Mouse (Mus musculus) neural tube, embryonic 13.5 days (tissue): Measurements from ENCODE around the gene Espn. TPM values are rescaled to one million over a fixed set of nuclear protein-coding genes. Genes with fewer than 3 reads are reported as not detected.
A peak's percentile ranks its signal among the peaks of the same experiment; 100 is the strongest.

ENCODE experiments used
- ATAC-seq: fragments of 200-750 bp; cut with Nextera tagmentation; 2 replicates; pipeline ENCODE4 v1.8.0; 2017; ENCODE audit warnings: low read depth, mild to moderate bottlenecking, moderate TSS enrichment, moderate library complexity
- H3K27ac ChIP-seq: fragments of 300-500 bp; sonication (generic); replicated peaks from 2 replicates; pipeline ENCODE4 v1.5.1; 2015; ENCODE audit warnings: moderate library complexity, mild to moderate bottlenecking, inconsistent platforms
- H3K27me3 ChIP-seq: fragments of 300-500 bp; sonication (generic); 2 replicates; pipeline ENCODE4 v1.6.1; 2015; ENCODE audit warnings: mild to moderate bottlenecking, inconsistent platforms
- H3K36me3 ChIP-seq: fragments of 300-500 bp; sonication (generic); 2 replicates; pipeline ENCODE4 v1.6.1; 2015; ENCODE audit warnings: mild to moderate bottlenecking, inconsistent platforms
- H3K4me1 ChIP-seq: fragments of 300-500 bp; sonication (generic); replicated peaks from 2 replicates; pipeline ENCODE4 v1.6.1; 2015; ENCODE audit warnings: inconsistent platforms
- H3K4me2 ChIP-seq: fragments of 300-500 bp; sonication (generic); 2 replicates; pipeline ENCODE4 v1.6.1; 2015; ENCODE audit warnings: inconsistent platforms, mild to moderate bottlenecking, moderate library complexity
- H3K4me3 ChIP-seq: fragments of 300-500 bp; sonication (generic); 2 replicates; pipeline ENCODE4 v1.5.1; 2015; ENCODE audit warnings: mild to moderate bottlenecking, inconsistent platforms
- H3K9ac ChIP-seq: fragments of 300-500 bp; sonication (generic); 2 replicates; pipeline ENCODE4 v1.6.1; 2015; ENCODE audit warnings: moderate library complexity, mild to moderate bottlenecking, inconsistent platforms
- H3K9me3 ChIP-seq: fragments of 300-500 bp; sonication (generic); 2 replicates; pipeline ENCODE4 v1.6.1; 2016; ENCODE audit warnings: inconsistent platforms
- WGBS: fragments of 180-500 bp; shearing (Covaris S2); methylation state at CpG from one replicate; pipeline ENCODE4 v1.1.7; 2015; 5-methylcytosine and 5-hydroxymethylcytosine counted together
- polyA plus RNA-seq: library from polyadenylated mRNA; unstranded; fragments of >200 nt; fragmentation: Nextera tagmentation; extraction: Ambion mirVana; gene quantifications from 2 replicates; pipeline ENCODE4 v1.2.1, GENCODE M21; 2015

The Espn gene
- polyA plus RNA-seq, 1 experiment from 2014 or later: 0.21 TPM

- H3K4me2 ChIP-seq: peak overlapping the region; percentile 61
- peak; percentile 64 for ATAC-seq
- 2% methylated on average over 51 of the region's 51 CpGs for WGBS
- peaks cover 11% of the 10 kb centered on the region for H3K4me1 ChIP-seq
- no peak overlapping the region for H3K9ac ChIP-seq
- H3K9me3 ChIP-seq: no peaks in the 10 kb centered on the region
- no peaks in the 10 kb centered on the region for H3K36me3 ChIP-seq
- H3K27ac ChIP-seq: no peak overlapping the region
- H3K4me3 ChIP-seq: peak overlapping the region; percentile 37
- peaks cover 71% of the 10 kb centered on the region for H3K27me3 ChIP-seq
These were observed 13.5 kb downstream of the Espn start for GRCm38 (mm10) chr4:152138497-152139260.

- Histone ChIP-seq H3K9me3 (no peaks in the 10 kb centered on the region), H3K4me3 (no peak overlapping the region), H3K4me1 (peaks cover 20% of the 10 kb centered on the region), H3K27me3 (peaks cover 81% of the 10 kb centered on the region), H3K4me2 (no peak overlapping the region), H3K36me3 (no peaks in the 10 kb centered on the region), H3K27ac (no peak overlapping the region), H3K9ac (no peak overlapping the region)
- WGBS: 97% methylated on average over 2 of the region's 2 CpGs
- ATAC-seq: no peak
These were observed 15.3 kb downstream of the Espn start for GRCm38 (mm10) chr4:152136876-152137250.

- H3K27me3 ChIP-seq: peaks cover 83% of the 10 kb centered on the region
- H3K4me2 ChIP-seq: no peak overlapping the region
- no peak overlapping the region for H3K4me3 ChIP-seq
- no peaks in the 10 kb centered on the region for H3K36me3 ChIP-seq
- no peak for ATAC-seq
- H3K4me1 ChIP-seq: peaks cover 26% of the 10 kb centered on the region
- H3K27ac ChIP-seq: no peak overlapping the region
- no peak overlapping the region for H3K9ac ChIP-seq
- H3K9me3 ChIP-seq: no peaks in the 10 kb centered on the region
- WGBS: 28% methylated on average over 6 of the region's 6 CpGs
These were observed 15.9 kb downstream of the Espn start for GRCm38 (mm10) chr4:152136112-152136875.

GRCm38 (mm10) chr4:152135363-152135762 is 16.8 kb downstream of the Espn start:
- Histone ChIP-seq H3K36me3 (no peaks in the 10 kb centered on the region), H3K4me3 (no peak overlapping the region), H3K4me2 (no peak overlapping the region), H3K27me3 (peaks cover 84% of the 10 kb centered on the region), H3K27ac (no peak overlapping the region), H3K9me3 (no peaks in the 10 kb centered on the region), H3K9ac (no peak overlapping the region), H3K4me1 (peaks cover 35% of the 10 kb centered on the region)
- WGBS: 80% methylated on average over 12 of the region's 12 CpGs
- no peak for ATAC-seq

- Histone ChIP-seq H3K4me3 (no peak overlapping the region), H3K9ac (no peak overlapping the region), H3K27ac (no peak overlapping the region), H3K27me3 (peaks cover 85% of the 10 kb centered on the region), H3K9me3 (no peaks in the 10 kb centered on the region), H3K4me1 (peaks cover 36% of the 10 kb centered on the region), H3K36me3 (no peaks in the 10 kb centered on the region), H3K4me2 (no peak overlapping the region)
- ATAC-seq: no peak
These were observed 17.7 kb downstream of the Espn start for GRCm38 (mm10) chr4:152134507-152134906.

- no peaks in the 10 kb centered on the region for H3K9me3 ChIP-seq
- H3K27ac ChIP-seq: no peak overlapping the region
- H3K4me2 ChIP-seq: no peak overlapping the region
- peaks cover 86% of the 10 kb centered on the region for H3K27me3 ChIP-seq
- H3K4me3 ChIP-seq: no peak overlapping the region
- WGBS: 35% methylated on average over 5 of the region's 5 CpGs
- no peaks in the 10 kb centered on the region for H3K36me3 ChIP-seq
- peaks cover 27% of the 10 kb centered on the region for H3K4me1 ChIP-seq
- no peak for ATAC-seq
- H3K9ac ChIP-seq: no peak overlapping the region
These were observed 19.0 kb downstream of the Espn start for GRCm38 (mm10) chr4:152133213-152133612.

- Histone ChIP-seq H3K9ac (no peak overlapping the region), H3K27ac (no peak overlapping the region), H3K4me3 (no peak overlapping the region), H3K36me3 (no peaks in the 10 kb centered on the region), H3K27me3 (peaks cover 88% of the 10 kb centered on the region), H3K4me2 (no peak overlapping the region), H3K4me1 (peaks cover 25% of the 10 kb centered on the region), H3K9me3 (no peaks in the 10 kb centered on the region)
- no peak for ATAC-seq
- 20% methylated on average over 10 of the region's 10 CpGs for WGBS
These were observed 19.4 kb downstream of the Espn start for GRCm38 (mm10) chr4:152132772-152133169.

GRCm38 (mm10) chr4:152131809-152132771 is 20.1 kb downstream of the Espn start:
- ATAC-seq: no peak
- H3K9me3 ChIP-seq: no peaks in the 10 kb centered on the region
- H3K36me3 ChIP-seq: no peaks in the 10 kb centered on the region
- H3K27me3 ChIP-seq: peaks cover 91% of the 10 kb centered on the region
- H3K9ac ChIP-seq: no peak overlapping the region
- no peak overlapping the region for H3K27ac ChIP-seq
- H3K4me3 ChIP-seq: peak overlapping the region; percentile 10; the same call in 1 of the 2 replicates
- 3% methylated on average over 50 of the region's 50 CpGs for WGBS
- H3K4me2 ChIP-seq: peak overlapping the region; percentile 55
- peaks cover 25% of the 10 kb centered on the region for H3K4me1 ChIP-seq

GRCm38 (mm10) chr4:152130771-152131653 is 21.2 kb downstream of the Espn start:
- H3K4me3 ChIP-seq: peak overlapping the region; percentile 32
- peaks cover 96% of the 10 kb centered on the region for H3K27me3 ChIP-seq
- no peaks in the 10 kb centered on the region for H3K9me3 ChIP-seq
- WGBS: under 1% methylated on average over 71 of the region's 85 CpGs
- H3K4me2 ChIP-seq: peak overlapping the region; percentile 55
- H3K9ac ChIP-seq: peak overlapping the region; percentile 28
- no peaks in the 10 kb centered on the region for H3K36me3 ChIP-seq
- ATAC-seq: peak; percentile 81
- peaks cover 36% of the 10 kb centered on the region for H3K4me1 ChIP-seq
- no peak overlapping the region for H3K27ac ChIP-seq

GRCm38 (mm10) chr4:152129395-152129930 is 22.7 kb downstream of the Espn start:
- H3K4me1 ChIP-seq: peaks cover 47% of the 10 kb centered on the region
- H3K27ac ChIP-seq: no peak overlapping the region
- no peak overlapping the region for H3K4me3 ChIP-seq
- WGBS: 19% methylated on average over 13 of the region's 13 CpGs
- no peaks in the 10 kb centered on the region for H3K9me3 ChIP-seq
- no peak overlapping the region for H3K4me2 ChIP-seq
- H3K9ac ChIP-seq: no peak overlapping the region
- peaks cover 100% of the 10 kb centered on the region for H3K27me3 ChIP-seq
- no peak for ATAC-seq
- no peaks in the 10 kb centered on the region for H3K36me3 ChIP-seq

- no peak overlapping the region for H3K4me3 ChIP-seq
- H3K27me3 ChIP-seq: peaks cover 100% of the 10 kb centered on the region
- no peak overlapping the region for H3K4me2 ChIP-seq
- WGBS: 47% methylated on average over 5 of the region's 5 CpGs
- no peak overlapping the region for H3K9ac ChIP-seq
- H3K4me1 ChIP-seq: peaks cover 47% of the 10 kb centered on the region
- no peak overlapping the region for H3K27ac ChIP-seq
- ATAC-seq: no peak
- H3K36me3 ChIP-seq: no peaks in the 10 kb centered on the region
- no peaks in the 10 kb centered on the region for H3K9me3 ChIP-seq
These were observed 23.4 kb downstream of the Espn start for GRCm38 (mm10) chr4:152128784-152129183.
